Mouse (Mus musculus): ENCODE measurements at regions not wholly inside any gene's neighbourhood (a gene's known extent, or its start where the extent isn't known, plus 50 kb on each side); places are given as distances from the start of the nearest gene placed in this dataset.

GRCm38 (mm10) chr11:56269915-56270493, 229.2 kb upstream of the Nmur2 start:
- TF ChIP-seq POLR2A (IDR thresholded peaks at IDR 0.05; ENCODE audit: borderline replicate concordance, extremely low read depth, insufficient read depth, insufficient read length, poor library complexity, severe bottlenecking), result no peak
- no peak for TF ChIP-seq CTCF (IDR thresholded peaks at IDR 0.05; ENCODE audit: borderline replicate concordance, extremely low read depth, insufficient read depth, insufficient read length)
